In genomic region chr7:25462033-25462337, GRCm38 (mm10) we compare ENCODE assay signal across 15 mouse cellular contexts. TPM values are rescaled to one million over a fixed set of nuclear protein-coding genes. Genes with fewer than 3 reads are reported as not detected.
A peak's percentile ranks its signal among the peaks of the same experiment; 100 is the strongest.
DNase-seq lines count a peak whose midpoint lies in the region; ATAC-seq and TF ChIP-seq lines count a peak whose summit lies in the region.
"Not testable (repeated sequence)": the region's sequence is repeated elsewhere in the genome, so short reads cannot be mapped to it uniquely, and the experiment has no call there.
"Had no signal": no experiment of that assay in that cellular context is flagged by ENCODE, and none has a peak within 500 bp of the region (broad histone marks: within the 10 kb centered on the region; RNA-seq: fewer than 3 reads in every experiment).

No protein-coding gene starts in this region.

- not testable (repeated sequence) for H3K9me3 ChIP-seq in neural tube, embryonic 13.5 days

- not testable (repeated sequence) for TF ChIP-seq POLR2A in liver, adult 2 months (IDR thresholded peaks at IDR 0.05; ENCODE audit: extremely low read depth, insufficient read depth, low read length); small intestine, adult 2 months (IDR thresholded peaks at IDR 0.05; ENCODE audit: low read depth, low read length)

- H3K27ac ChIP-seq in liver, adult 2 months (replicated peaks; ENCODE audit: insufficient read depth, low read depth, low read length), result 0 out of 2 replicates have a peak overlapping the region, but pooled peaks have one; percentile 24
- H3K27ac ChIP-seq in neural tube, embryonic 13.5 days (replicated peaks), result not testable (repeated sequence)
- H3K27ac ChIP-seq in small intestine, adult 2 months (ENCODE audit: insufficient read depth, low read depth, low read length), result peak overlapping the region; percentile 22; the same call in 1 of the 2 replicates

- H3K79me2 ChIP-seq in liver, adult 2 months (ENCODE audit: control insufficient read depth, insufficient read depth, low read length), result not testable (repeated sequence)

- H3K9ac ChIP-seq in liver, adult 2 months (ENCODE audit: low read depth, low read length); neural tube, embryonic 13.5 days: not testable (repeated sequence)

- ATAC-seq in neural tube, embryonic 13.5 days (ENCODE audit: low read depth), result peak; percentile 53; the same call in 1 of the 2 replicates

- not testable (repeated sequence) for H3K4me3 ChIP-seq in liver, adult 2 months (ENCODE audit: insufficient read depth, low read depth, low read length); neural tube, embryonic 13.5 days; small intestine, adult 2 months (ENCODE audit: low read depth, low read length)

- DNase-seq in heart, adult 11 months, result peak; percentile 13
- peak; percentile 27 for DNase-seq in kidney, adult 11 months
- not testable (repeated sequence) for DNase-seq in liver, adult 2 months (ENCODE audit: extremely low read depth, low read depth, low spot score)

- not testable (repeated sequence) for H3K4me2 ChIP-seq in neural tube, embryonic 13.5 days

- WGBS in liver, adult 2 months, result no CpG with 5 or more reads among the region's 1 CpGs
- no CpG with 5 or more reads among the region's 1 CpGs for WGBS in neural tube, embryonic 13.5 days
- WGBS in small intestine, adult 2 months, result no CpG with 5 or more reads among the region's 1 CpGs

- H3K27me3 ChIP-seq in liver, adult 2 months (ENCODE audit: control insufficient read depth, insufficient read depth, low read length); neural tube, embryonic 13.5 days; small intestine, adult 2 months (ENCODE audit: control insufficient read depth, insufficient read depth, low read length): not testable (repeated sequence)

- peaks cover 13% of the 10 kb centered on the region for H3K4me1 ChIP-seq in liver, adult 2 months (ENCODE audit: control insufficient read depth, insufficient read depth, low read length)
- H3K4me1 ChIP-seq in neural tube, embryonic 13.5 days (replicated peaks); small intestine, adult 2 months (ENCODE audit: control insufficient read depth, insufficient read depth, insufficient read length, low read length): not testable (repeated sequence)

- peaks cover 13% of the 10 kb centered on the region for H3K36me3 ChIP-seq in liver, adult 2 months (ENCODE audit: control insufficient read depth, insufficient read depth, low read length)
- not testable (repeated sequence) for H3K36me3 ChIP-seq in neural tube, embryonic 13.5 days
- peaks cover 24% of the 10 kb centered on the region for H3K36me3 ChIP-seq in small intestine, adult 2 months (ENCODE audit: control insufficient read depth, insufficient read depth, low read length)

- not testable (repeated sequence) for TF ChIP-seq CTCF in liver, adult 2 months (IDR thresholded peaks at IDR 0.05; ENCODE audit: low read depth, low read length); small intestine, adult 2 months (IDR thresholded peaks at IDR 0.05; ENCODE audit: extremely low read depth, insufficient read length, insufficient replicate concordance, low read depth, low read length)

RNA-seq across cellular contexts. Expression of gene Ceacam1, which starts 15.4 kb away (rescaled TPM):
- 45.5 and 59.6 TPM in 2 replicates for total RNA-seq in liver, adult 2 months (2014; rRNA removed)
- 84.8 and 87.9 TPM in 2 replicates for polyA plus RNA-seq in liver, adult 2 months (2012; rRNA removed)
- 1.5 and 2.2 TPM in 2 replicates for polyA plus RNA-seq in neural tube, embryonic 13.5 days (2015; fragmentation: Nextera tagmentation; extraction: Ambion mirVana)
- 133 and 320 TPM in 2 replicates for polyA plus RNA-seq in small intestine, adult 2 months (2012; rRNA removed)

RNA-seq across cellular contexts. Expression of gene Cxcl17, which starts 49.3 kb away (rescaled TPM):
- total RNA-seq in liver, adult 2 months (2014; rRNA removed), result not detected in 2 replicates
- not detected in 2 replicates for polyA plus RNA-seq in liver, adult 2 months (2012; rRNA removed)
- 0.41 and 0.63 TPM in 2 replicates for polyA plus RNA-seq in neural tube, embryonic 13.5 days (2015; fragmentation: Nextera tagmentation; extraction: Ambion mirVana)
- 3.8 TPM in 1 of 2 replicates, not detected in the other for polyA plus RNA-seq in small intestine, adult 2 months (2012; rRNA removed)
- total RNA-seq: adrenal gland, adult 18-20 months; adrenal gland, adult 8-10 months; adrenal gland, postnatal 14 days; adrenal gland, postnatal 36 days; forebrain, postnatal 0 days; MEL had no signal
- polyA plus RNA-seq: activated CD4-positive, CD25-positive, alpha-beta regulatory T cell, adult 4 months; C2C12; cerebellum, adult 2 months; cortical plate, adult 2 months had no signal

Comparison
In these comparisons a context has a peak if more than half of its experiments do, and no peak if none do; other contexts are left out.
1. RNA of gene Ceacam1, which starts 15.4 kb away (polyA plus RNA-seq): 133 to 320 TPM in small intestine, adult 2 months and 84.8 to 87.9 TPM in liver, adult 2 months; 1.5 to 2.2 TPM in neural tube, embryonic 13.5 days; every median in the first group is over 10 times any median in the second.